ENCODE assay signal across 8 mouse cellular contexts in genomic region chr13:24565230-24565949, GRCm38 (mm10). TPM values are rescaled to one million over a fixed set of nuclear protein-coding genes. Genes with fewer than 3 reads are reported as not detected.
DNase-seq lines count a peak whose midpoint lies in the region; ATAC-seq lines count a peak whose summit lies in the region.

No protein-coding gene starts in this region.

- no peaks in the 10 kb centered on the region for H3K27me3 ChIP-seq in kidney, embryonic 14.5 days (ENCODE audit: control insufficient read depth, insufficient read depth, low read length)

- WGBS in kidney, embryonic 14.5 days: 58% methylated on average over 8 of the region's 8 CpGs

- peak overlapping the region; percentile 76 for H3K27ac ChIP-seq in kidney, embryonic 14.5 days (ENCODE audit: low read depth, low read length)

- ATAC-seq in kidney, embryonic 14.5 days (ENCODE audit: low FRiP score, low TSS enrichment): peak; percentile 35
- peak; percentile 55 for ATAC-seq in megakaryocyte progenitor cell, adult 5-6 weeks (replicated peaks; ENCODE audit: poor library complexity)

- peaks cover 6% of the 10 kb centered on the region; the same call in 1 of the 2 replicates for H3K4me1 ChIP-seq in kidney, embryonic 14.5 days (ENCODE audit: control insufficient read depth, insufficient read depth, low read length)

- H3K9me3 ChIP-seq in kidney, embryonic 14.5 days (ENCODE audit: control insufficient read depth, low read length): no peaks in the 10 kb centered on the region

- H3K9ac ChIP-seq in kidney, embryonic 14.5 days (ENCODE audit: low read depth, low read length): no peak overlapping the region

- H3K4me2 ChIP-seq in kidney, embryonic 14.5 days (replicated peaks; ENCODE audit: low read depth, low read length): no peak overlapping the region

- peak; percentile 13 for DNase-seq in ovary, postnatal 36 days (ENCODE audit: low spot score)
- DNase-seq in ovary, postnatal 14 days (ENCODE audit: low spot score): no peak
- peak; percentile 50 to 69 for DNase-seq in heart, adult 18-20 months
- DNase-seq in frontal cortex, postnatal 14 days (ENCODE audit: low spot score in 2 of 2): no peak
- DNase-seq in frontal cortex, adult 2 months (ENCODE audit: extremely low spot score in 1 of 2, low spot score in 1 of 2): no peak
- DNase-seq in MN1 (ENCODE audit: low spot score): no peak

- H3K4me3 ChIP-seq in kidney, embryonic 14.5 days (ENCODE audit: low read length): no peak overlapping the region

- H3K36me3 ChIP-seq in kidney, embryonic 14.5 days (ENCODE audit: control insufficient read depth, insufficient read depth, low read length): no peaks in the 10 kb centered on the region

RNA-seq across cellular contexts. Expression of gene Ripor2, which starts 16.6 kb away (rescaled TPM):
- 10 to 100 TPM in 1 of 2 experiments, 1 to 10 TPM in 1; 7.0 to 11.4 TPM for total RNA-seq in heart, adult 18-20 months (2021)
- polyA plus RNA-seq in kidney, embryonic 14.5 days (2014; fragmentation: Nextera tagmentation; extraction: Ambion mirVana): 2.4 and 3.1 TPM in 2 replicates
- 37.6 and 50.4 TPM in 2 replicates for total RNA-seq in megakaryocyte progenitor cell, adult 5-6 weeks (2015)
- total RNA-seq in megakaryocyte progenitor cell, adult 5-6 weeks (2017): 24.0 and 28.9 TPM in 2 replicates
- 28.2 and 33.2 TPM in 2 replicates for polyA plus RNA-seq in frontal cortex, adult 2 months (2012; rRNA removed)

Comparison
In these comparisons a context has a peak if more than half of its experiments do, and no peak if none do; other contexts are left out.
1. DNase-seq: peak in ovary, postnatal 36 days (single experiment) and heart, adult 18-20 months (2 of 2); none in ovary, postnatal 14 days (single experiment), frontal cortex, postnatal 14 days (0 of 2), frontal cortex, adult 2 months (0 of 2) and MN1 (single experiment).